Mouse (Mus musculus): Measurements from ENCODE around the gene Pax6. TPM values are rescaled to one million over a fixed set of nuclear protein-coding genes. Genes with fewer than 3 reads are reported as not detected.

The Pax6 gene
- polyA plus RNA-seq, 1 experiment from 2014 or later, result not detected

GRCm38 (mm10) chr2:105664996-105665395, 3.7 kb upstream of the Pax6 start:
- WGBS, result 6% methylated on average over 5 of the region's 5 CpGs
- Histone ChIP-seq H3K9me3 (no peaks in the 10 kb centered on the region), H3K27me3 (peaks cover 99% of the 10 kb centered on the region), H3K36me3 (no peaks in the 10 kb centered on the region), H3K4me2 (no peak overlapping the region), H3K27ac (no peak overlapping the region), H3K4me3 (replicated peaks) (no peak overlapping the region), H3K4me1 (replicated peaks) (peaks cover 15% of the 10 kb centered on the region), H3K9ac (replicated peaks) (no peak overlapping the region)
- no peak for ATAC-seq (ENCODE audit: insufficient number of reproducible peaks, insufficient read depth, low FRiP score, low TSS enrichment, low read depth)

DNA sequence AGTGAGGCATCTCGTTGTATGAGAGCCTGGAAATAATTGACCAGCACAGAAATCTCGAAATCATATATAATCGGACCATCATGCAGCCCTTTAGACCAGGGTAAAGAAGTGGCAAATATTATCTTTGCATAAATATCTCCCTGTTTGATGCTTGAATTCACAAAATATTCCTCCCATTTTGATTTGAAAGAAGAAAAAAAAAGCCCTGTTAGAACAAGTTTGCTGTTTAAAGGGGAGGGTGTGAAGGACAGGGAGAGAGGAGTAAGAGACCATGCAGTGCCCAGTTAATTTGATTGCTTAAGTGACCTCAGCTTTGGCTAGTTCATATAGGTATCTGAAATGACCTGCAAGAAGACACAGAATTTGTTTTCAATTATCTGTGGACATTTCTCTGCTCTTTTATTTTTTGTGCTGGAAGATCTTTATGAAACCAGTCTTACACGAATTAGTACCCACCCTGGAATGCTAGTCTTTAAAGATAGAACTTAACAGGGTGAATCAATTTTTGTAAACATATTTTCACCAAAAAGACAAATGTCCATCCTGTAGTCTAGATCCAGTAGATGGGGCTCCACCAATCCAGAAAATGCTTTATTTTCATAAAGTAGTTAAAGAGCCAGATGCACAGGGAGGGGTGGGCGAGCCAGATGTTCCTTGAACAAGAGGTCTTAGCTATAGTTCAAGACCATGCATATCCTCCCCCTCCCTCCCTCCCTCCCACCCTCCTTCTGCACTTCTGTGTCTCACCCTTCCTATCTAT, 3.0 kb upstream of the Pax6 start:
- WGBS, result 11% methylated on average over 5 of the region's 5 CpGs
- Histone ChIP-seq H3K36me3 (no peaks in the 10 kb centered on the region), H3K9me3 (no peaks in the 10 kb centered on the region)

GRCm38 (mm10) chr2:105666331-105666730, 2.4 kb upstream of the Pax6 start:
- 1% methylated on average over 6 of the region's 6 CpGs for WGBS
- Histone ChIP-seq H3K9ac (replicated peaks) (no peak overlapping the region), H3K4me3 (replicated peaks) (no peak overlapping the region), H3K4me1 (replicated peaks) (peaks cover 7% of the 10 kb centered on the region; the same call in 1 of the 2 replicates), H3K27me3 (peaks cover 99% of the 10 kb centered on the region), H3K4me2 (no peak overlapping the region), H3K36me3 (no peaks in the 10 kb centered on the region), H3K27ac (no peak overlapping the region), H3K9me3 (no peaks in the 10 kb centered on the region)
- ATAC-seq (ENCODE audit: insufficient number of reproducible peaks, insufficient read depth, low FRiP score, low TSS enrichment, low read depth), result no peak

More for the DNA sequence above, 3.0 kb upstream of the Pax6 start:
- H3K9ac ChIP-seq (replicated peaks), result no peak overlapping the region
- no peak overlapping the region for H3K4me3 ChIP-seq (replicated peaks)
- peaks cover 8% of the 10 kb centered on the region for H3K4me1 ChIP-seq (replicated peaks)
- H3K4me2 ChIP-seq, result no peak overlapping the region
- H3K27ac ChIP-seq, result no peak overlapping the region
- H3K27me3 ChIP-seq, result peaks cover 99% of the 10 kb centered on the region
- ATAC-seq (ENCODE audit: insufficient number of reproducible peaks, insufficient read depth, low FRiP score, low TSS enrichment, low read depth), result no peak

- under 1% methylated on average over 41 of the region's 41 CpGs for whole genome bisulfite sequencing
Measured at GRCm38 (mm10) chr2:105666763-105667625, 1.7 kb upstream of the Pax6 start.

DNA sequence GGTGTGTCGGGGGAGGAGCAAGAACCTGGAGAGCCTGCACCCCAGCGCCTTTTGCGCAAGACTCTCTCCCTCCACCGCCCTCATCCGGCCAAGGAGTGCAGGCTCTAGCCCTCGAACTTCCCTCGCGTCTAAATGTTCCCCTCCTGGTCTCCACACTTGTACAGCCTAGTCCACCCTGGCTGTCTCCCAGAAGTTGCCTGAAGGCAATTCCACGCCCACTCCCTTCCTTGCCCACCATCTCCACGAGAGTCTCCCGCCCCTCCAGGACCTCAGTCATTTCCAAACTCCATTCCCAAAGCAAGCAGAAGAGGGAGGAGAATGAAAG, 1.1 kb upstream of the Pax6 start:
- Histone ChIP-seq H3K27me3 (peaks cover 99% of the 10 kb centered on the region), H3K9ac (replicated peaks) (no peak overlapping the region), H3K36me3 (no peaks in the 10 kb centered on the region), H3K4me3 (replicated peaks) (no peak overlapping the region), H3K4me2 (no peak overlapping the region), H3K9me3 (no peaks in the 10 kb centered on the region), H3K27ac (no peak overlapping the region), H3K4me1 (replicated peaks) (peaks cover 7% of the 10 kb centered on the region; the same call in 1 of the 2 replicates)
- no peak for ATAC-seq (ENCODE audit: insufficient number of reproducible peaks, insufficient read depth, low FRiP score, low TSS enrichment, low read depth)
- 0% methylated on average over 11 of the region's 11 CpGs for WGBS

More at GRCm38 (mm10) chr2:105666763-105667625, 1.7 kb upstream of the Pax6 start:
- H3K4me3 ChIP-seq (replicated peaks), result no peak overlapping the region
- no peaks in the 10 kb centered on the region for H3K9me3 ChIP-seq
- H3K4me1 ChIP-seq (replicated peaks), result peaks cover 7% of the 10 kb centered on the region; the same call in 1 of the 2 replicates
- 0 out of 2 replicates have a peak, but pooled peaks have one; percentile 4 for ATAC-seq (ENCODE audit: insufficient number of reproducible peaks, insufficient read depth, low FRiP score, low TSS enrichment, low read depth)
- H3K27ac ChIP-seq, result no peak overlapping the region
- H3K36me3 ChIP-seq, result no peaks in the 10 kb centered on the region
- H3K9ac ChIP-seq (replicated peaks), result no peak overlapping the region
- H3K4me2 ChIP-seq, result no peak overlapping the region
- peaks cover 99% of the 10 kb centered on the region for H3K27me3 ChIP-seq

- H3K9ac ChIP-seq (replicated peaks), result no peak overlapping the region
- peaks cover 11% of the 10 kb centered on the region; the same call in 1 of the 2 replicates for H3K4me1 ChIP-seq (replicated peaks)
Measured at GRCm38 (mm10) chr2:105669371-105669861, 716 bp downstream of the Pax6 start.

DNA sequence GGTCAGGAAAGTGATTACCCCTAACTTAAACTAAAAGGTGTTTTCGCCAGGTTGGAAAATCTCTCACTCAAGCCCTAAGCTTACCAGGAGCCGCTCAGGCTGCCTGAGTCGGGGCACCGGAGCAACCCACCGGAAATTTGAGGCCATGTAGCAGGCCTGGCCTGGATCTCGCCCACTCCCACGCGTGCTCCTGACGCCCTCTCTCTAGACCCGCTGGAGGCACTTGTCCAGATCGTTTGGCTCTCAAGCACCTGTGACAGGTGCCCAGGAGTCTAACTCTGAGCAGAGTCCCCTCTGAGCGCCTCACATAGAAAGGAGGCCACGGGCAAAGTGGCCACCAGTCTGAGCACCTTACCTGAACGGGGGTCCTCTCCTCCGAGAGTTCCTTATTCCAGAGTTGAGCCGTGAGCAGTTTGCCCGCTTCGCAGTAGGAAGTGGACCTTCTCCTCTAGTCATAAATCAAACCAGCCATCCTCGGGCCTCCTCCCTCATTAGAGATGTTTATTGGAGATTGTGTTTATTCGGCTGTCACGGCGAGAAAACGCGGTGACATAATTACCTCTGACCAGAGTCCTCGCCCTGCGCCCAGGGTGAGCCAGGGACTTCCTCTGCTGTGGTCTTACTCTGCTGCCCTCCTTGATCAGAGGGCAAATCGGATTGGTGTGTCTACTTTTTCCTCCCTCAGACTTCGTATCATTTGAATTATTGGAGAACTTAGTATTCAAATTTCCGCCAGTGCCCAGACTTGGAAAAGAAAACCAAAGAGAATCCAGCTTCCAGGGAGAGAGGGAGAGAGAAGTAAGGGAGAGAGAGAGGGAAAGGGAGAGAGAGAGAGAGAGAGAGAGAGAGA, 1.4 kb downstream of the Pax6 start:
- ATAC-seq (ENCODE audit: insufficient number of reproducible peaks, insufficient read depth, low FRiP score, low TSS enrichment, low read depth), result no peak
- Histone ChIP-seq H3K27me3 (peaks cover 99% of the 10 kb centered on the region), H3K4me3 (replicated peaks) (no peak overlapping the region), H3K9me3 (no peaks in the 10 kb centered on the region), H3K27ac (no peak overlapping the region), H3K4me1 (replicated peaks) (peaks cover 17% of the 10 kb centered on the region), H3K4me2 (no peak overlapping the region), H3K9ac (replicated peaks) (no peak overlapping the region), H3K36me3 (no peaks in the 10 kb centered on the region)
- 1% methylated on average over 29 of the region's 29 CpGs for WGBS

More at GRCm38 (mm10) chr2:105669371-105669861, 716 bp downstream of the Pax6 start:
- H3K36me3 ChIP-seq, result no peaks in the 10 kb centered on the region
- H3K4me2 ChIP-seq, result no peak overlapping the region
- ATAC-seq (ENCODE audit: insufficient number of reproducible peaks, insufficient read depth, low FRiP score, low TSS enrichment, low read depth), result no peak
- no peaks in the 10 kb centered on the region for H3K9me3 ChIP-seq
- WGBS, result under 1% methylated on average over 35 of the region's 35 CpGs
- H3K4me3 ChIP-seq (replicated peaks), result no peak overlapping the region
- H3K27me3 ChIP-seq, result peaks cover 99% of the 10 kb centered on the region
- no peak overlapping the region for H3K27ac ChIP-seq

DNA sequence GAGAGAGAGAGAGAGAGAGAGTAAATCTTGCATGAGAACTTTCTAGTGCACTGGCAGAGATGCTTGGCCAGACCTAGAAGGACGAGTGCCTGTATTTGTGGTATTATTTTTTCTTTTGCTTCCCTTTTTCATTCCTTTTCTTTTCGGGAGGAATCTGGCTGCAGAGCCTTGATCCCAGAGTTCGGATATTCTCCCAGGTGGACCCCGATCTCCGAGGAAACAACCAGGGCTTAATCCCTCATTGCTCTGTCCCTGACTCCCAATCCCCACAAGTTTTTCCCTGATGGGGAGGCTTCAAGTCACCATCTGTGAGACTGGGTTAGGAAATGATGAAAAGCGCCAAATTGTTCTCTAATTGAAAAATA, 2.0 kb downstream of the Pax6 start:
- ATAC-seq (ENCODE audit: insufficient number of reproducible peaks, insufficient read depth, low FRiP score, low TSS enrichment, low read depth), result no peak
- Histone ChIP-seq H3K27ac (no peak overlapping the region), H3K27me3 (peaks cover 99% of the 10 kb centered on the region), H3K9ac (replicated peaks) (no peak overlapping the region), H3K4me1 (replicated peaks) (peaks cover 22% of the 10 kb centered on the region), H3K4me3 (replicated peaks) (no peak overlapping the region), H3K4me2 (no peak overlapping the region), H3K36me3 (no peaks in the 10 kb centered on the region), H3K9me3 (no peaks in the 10 kb centered on the region)
- under 1% methylated on average over 6 of the region's 6 CpGs for WGBS

DNA sequence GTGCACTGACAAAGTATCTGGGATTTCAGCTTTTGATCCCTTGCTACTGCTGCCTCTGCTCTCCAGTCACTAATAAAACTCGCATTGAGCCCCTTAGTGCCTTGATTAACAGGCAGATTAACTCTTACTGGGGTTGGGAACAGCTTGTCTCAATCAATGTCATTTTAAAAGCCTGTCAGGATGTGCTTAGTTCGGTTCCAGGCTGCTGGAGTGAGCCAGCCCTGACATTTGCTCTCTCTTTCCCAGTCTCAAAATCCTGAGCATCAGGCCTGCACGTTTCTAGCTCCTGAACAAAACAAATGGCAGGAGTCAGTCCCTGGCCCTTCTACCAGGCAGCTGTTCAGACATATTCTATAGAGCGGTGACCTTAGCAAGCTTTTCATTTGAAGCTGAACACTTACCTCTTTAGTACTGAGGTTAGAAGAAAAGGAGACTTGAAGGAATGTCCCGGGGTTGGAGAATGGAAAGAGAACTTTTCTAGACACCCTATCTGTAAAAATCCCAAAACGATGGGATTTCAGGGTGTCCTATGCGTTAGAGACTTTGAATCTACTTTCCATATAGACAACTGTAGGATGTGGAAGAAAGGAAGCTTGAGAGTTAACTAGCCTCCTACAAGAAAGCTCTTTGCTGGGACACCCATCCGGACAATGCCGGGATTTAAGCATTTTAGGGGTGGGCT, 2.6 kb downstream of the Pax6 start:
- Histone ChIP-seq H3K27me3 (peaks cover 99% of the 10 kb centered on the region), H3K9me3 (no peaks in the 10 kb centered on the region), H3K4me1 (replicated peaks) (peaks cover 27% of the 10 kb centered on the region), H3K4me2 (no peak overlapping the region), H3K9ac (replicated peaks) (no peak overlapping the region), H3K4me3 (replicated peaks) (no peak overlapping the region), H3K36me3 (no peaks in the 10 kb centered on the region), H3K27ac (no peak overlapping the region)
- no peak for ATAC-seq (ENCODE audit: insufficient number of reproducible peaks, insufficient read depth, low FRiP score, low TSS enrichment, low read depth)
- under 1% methylated on average over 9 of the region's 9 CpGs for WGBS

- no peaks in the 10 kb centered on the region for H3K36me3 ChIP-seq
- no peak overlapping the region for H3K27ac ChIP-seq
- no peak overlapping the region for H3K9ac ChIP-seq (replicated peaks)
- no peaks in the 10 kb centered on the region for H3K9me3 ChIP-seq
- WGBS, result 1% methylated on average over 25 of the region's 25 CpGs
- no peak for ATAC-seq (ENCODE audit: insufficient number of reproducible peaks, insufficient read depth, low FRiP score, low TSS enrichment, low read depth)
- no peak overlapping the region for H3K4me2 ChIP-seq
- H3K27me3 ChIP-seq, result peaks cover 99% of the 10 kb centered on the region
- H3K4me1 ChIP-seq (replicated peaks), result peaks cover 31% of the 10 kb centered on the region
- H3K4me3 ChIP-seq (replicated peaks), result 0 out of 2 replicates have a peak overlapping the region, but pooled peaks have one; percentile 3
Measured at GRCm38 (mm10) chr2:105671798-105672595, 3.3 kb downstream of the Pax6 start.
